Mouse (Mus musculus): ENCODE measurements around the gene Tle6. TPM values are rescaled to one million over a fixed set of nuclear protein-coding genes. Genes with fewer than 3 reads are reported as not detected.

The Tle6 gene
- polyA plus RNA-seq, 1 experiment from 2014 or later = 6.0 TPM

- Histone ChIP-seq H3K9me3 (replicated peaks) (peaks cover 4% of the 10 kb centered on the region; the same call in 1 of the 2 replicates), H3K36me3 (peaks cover 16% of the 10 kb centered on the region), H3K27ac (replicated peaks) (no peak overlapping the region), H3K4me3 (no peak overlapping the region), H3K27me3 (ENCODE audit: low read depth, poor library complexity, severe bottlenecking) (0 out of 2 replicates have a peak, but pooled peaks cover 7% of the 10 kb centered on the region), H3K4me1 (peaks cover 22% of the 10 kb centered on the region)
- WGBS = 94% methylated on average over 1 of the region's 1 CpGs
- no peak for DNase-seq (ENCODE audit: low spot score)
Measured at GRCm38 (mm10) chr10:81608308-81608707, 7.4 kb upstream of the Tle6 start.

GRCm38 (mm10) chr10:81605974-81606751 lies 5.3 kb upstream of the Tle6 start, which contains the start of gene BC025920:
Gene BC025920, plus strand, starts transcription at chr10:81606270.
- Histone ChIP-seq H3K36me3 (peaks cover 16% of the 10 kb centered on the region), H3K4me3 (peak within 1 kb of the TSS; percentile 70), H3K4me1 (peaks cover 39% of the 10 kb centered on the region), H3K9me3 (replicated peaks) (peaks cover 1% of the 10 kb centered on the region; the same call in 1 of the 2 replicates), H3K27ac (replicated peaks) (peak within 1 kb of the TSS; percentile 88), H3K27me3 (ENCODE audit: low read depth, poor library complexity, severe bottlenecking) (peaks cover 21% of the 10 kb centered on the region)
- WGBS = under 1% methylated on average over 39 of the region's 39 CpGs
- DNase-seq (ENCODE audit: low spot score) = peak; percentile 93

DNA sequence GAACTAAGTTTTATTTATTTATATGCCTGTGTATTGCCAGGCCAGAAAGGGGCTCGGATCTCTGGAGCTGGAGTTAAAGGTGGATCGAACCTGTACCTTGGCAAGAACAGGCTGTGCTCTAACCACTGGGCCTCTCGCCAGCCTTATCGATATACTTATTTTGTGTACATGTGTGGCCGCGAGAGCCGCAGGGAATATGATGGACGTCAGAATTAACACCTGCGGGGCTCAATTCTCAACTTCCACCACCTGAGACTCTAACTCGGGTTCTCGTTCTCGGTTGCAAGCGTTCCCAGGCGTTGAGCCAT lies 4.7 kb upstream of the Tle6 start:
- H3K9me3 ChIP-seq (replicated peaks) = no peaks in the 10 kb centered on the region
- H3K4me3 ChIP-seq = peak overlapping the region; percentile 70
- DNase-seq (ENCODE audit: low spot score) = no peak
- peaks cover 16% of the 10 kb centered on the region for H3K36me3 ChIP-seq
- WGBS = 7% methylated on average over 14 of the region's 14 CpGs
- peak overlapping the region; percentile 82 for H3K27ac ChIP-seq (replicated peaks)
- peaks cover 21% of the 10 kb centered on the region for H3K27me3 ChIP-seq (ENCODE audit: low read depth, poor library complexity, severe bottlenecking)
- H3K4me1 ChIP-seq = peaks cover 44% of the 10 kb centered on the region

DNA sequence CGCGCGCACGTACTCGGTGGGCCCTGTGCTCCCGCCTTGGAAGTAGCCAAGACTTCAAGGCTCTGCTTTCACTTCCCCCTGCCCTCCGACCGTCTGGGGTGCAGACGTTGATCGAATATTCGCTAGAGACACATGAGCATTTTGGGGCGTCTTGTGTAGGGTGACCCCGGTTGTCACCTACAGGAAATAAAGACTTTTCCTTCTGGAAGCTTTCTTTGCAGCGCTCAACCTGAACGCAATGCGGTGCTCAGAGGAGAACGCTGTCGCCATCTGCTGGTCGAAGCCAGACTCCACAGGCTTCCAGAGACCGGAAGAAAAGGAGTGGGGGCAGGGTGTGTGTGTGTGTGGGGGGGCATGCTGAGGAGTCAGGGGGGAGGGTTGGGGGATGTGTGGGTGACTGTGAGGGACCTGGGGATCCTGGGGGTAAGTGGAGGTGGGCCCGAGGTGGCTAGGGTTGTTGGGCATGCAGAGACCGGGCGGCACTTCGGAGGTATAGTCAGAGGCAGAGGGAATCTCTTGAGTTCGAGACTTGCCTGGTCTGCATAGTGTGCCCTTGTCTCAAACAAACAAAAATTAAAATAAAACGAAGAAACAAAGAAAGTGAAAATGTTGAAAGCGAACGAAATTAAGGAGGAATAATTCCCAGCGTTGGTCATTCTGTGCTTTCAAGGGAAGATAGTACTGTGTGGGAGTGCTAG lies 4.2 kb upstream of the Tle6 start:
- Histone ChIP-seq H3K27ac (replicated peaks) (peak overlapping the region; percentile 82), H3K36me3 (peaks cover 16% of the 10 kb centered on the region), H3K27me3 (ENCODE audit: low read depth, poor library complexity, severe bottlenecking) (peaks cover 24% of the 10 kb centered on the region), H3K4me1 (peaks cover 50% of the 10 kb centered on the region), H3K9me3 (replicated peaks) (no peaks in the 10 kb centered on the region), H3K4me3 (peak overlapping the region; percentile 70)
- DNase-seq (ENCODE audit: low spot score) = peak; percentile 87
- WGBS = 20% methylated on average over 29 of the region's 29 CpGs

DNA sequence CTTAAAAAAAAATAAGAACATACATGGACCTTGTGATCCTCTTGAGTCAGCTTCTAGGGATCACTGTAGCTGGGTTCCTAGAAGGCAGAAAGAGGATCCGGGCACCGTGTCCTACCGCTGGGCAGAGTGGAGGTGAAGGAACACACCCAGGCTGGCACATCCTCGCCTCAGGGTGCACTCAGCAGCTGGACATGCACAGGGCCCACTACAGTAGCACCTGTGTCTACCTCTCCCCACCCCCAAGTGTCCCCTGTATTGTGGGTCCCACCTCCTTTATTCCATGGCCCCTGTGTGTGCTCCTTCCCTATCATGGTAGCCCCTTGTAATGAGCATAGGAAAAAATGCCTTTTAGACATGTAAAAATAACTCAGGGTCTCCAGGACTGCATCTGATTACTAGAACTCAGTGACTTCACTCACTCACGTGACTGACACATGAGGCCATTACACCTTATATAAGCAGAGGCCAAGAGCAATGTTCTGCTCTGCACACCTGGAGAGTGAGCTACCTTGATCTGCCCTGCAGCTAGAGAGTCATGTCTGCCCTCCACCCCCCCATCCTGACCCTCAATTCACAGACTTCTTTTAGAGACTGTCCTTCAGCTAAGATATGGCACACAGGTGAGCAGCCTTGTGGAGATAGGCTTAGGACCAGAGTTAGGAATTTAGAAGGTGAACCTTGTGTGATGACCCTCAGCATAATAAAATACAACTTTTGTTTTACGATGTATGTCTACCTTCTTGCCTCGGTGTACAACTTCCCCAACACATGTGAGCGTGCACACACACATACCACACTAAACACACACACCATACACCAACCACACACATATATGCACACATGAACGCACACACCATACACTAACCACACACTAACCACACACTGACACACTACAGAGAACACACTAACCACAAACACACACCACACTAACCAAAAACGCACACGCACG lies 3.4 kb upstream of the Tle6 start:
- Histone ChIP-seq H3K4me3 (peak overlapping the region; percentile 70; the same call in 1 of the 2 replicates), H3K27ac (replicated peaks) (no peak overlapping the region), H3K9me3 (replicated peaks) (no peaks in the 10 kb centered on the region), H3K36me3 (peaks cover 14% of the 10 kb centered on the region), H3K4me1 (peaks cover 52% of the 10 kb centered on the region), H3K27me3 (ENCODE audit: low read depth, poor library complexity, severe bottlenecking) (peaks cover 32% of the 10 kb centered on the region)
- 82% methylated on average over 12 of the region's 12 CpGs for WGBS
- no peak for DNase-seq (ENCODE audit: low spot score)

GRCm38 (mm10) chr10:81602741-81603151 lies 1.9 kb upstream of the Tle6 start:
- H3K27me3 ChIP-seq (ENCODE audit: low read depth, poor library complexity, severe bottlenecking) = peaks cover 47% of the 10 kb centered on the region
- H3K4me3 ChIP-seq = no peak overlapping the region
- peak; percentile 46 for DNase-seq (ENCODE audit: low spot score)
- 25% methylated on average over 4 of the region's 4 CpGs for WGBS
- H3K27ac ChIP-seq (replicated peaks) = no peak overlapping the region
- no peaks in the 10 kb centered on the region for H3K9me3 ChIP-seq (replicated peaks)
- H3K4me1 ChIP-seq = peaks cover 65% of the 10 kb centered on the region
- no peaks in the 10 kb centered on the region; the same call in 1 of the 2 replicates for H3K36me3 ChIP-seq

- Histone ChIP-seq H3K4me3 (peak overlapping the region; percentile 40), H3K27me3 (ENCODE audit: low read depth, poor library complexity, severe bottlenecking) (peaks cover 60% of the 10 kb centered on the region), H3K27ac (replicated peaks) (0 out of 2 replicates have a peak overlapping the region, but pooled peaks have one; percentile 4), H3K4me1 (peaks cover 70% of the 10 kb centered on the region), H3K36me3 (no peaks in the 10 kb centered on the region), H3K9me3 (replicated peaks) (no peaks in the 10 kb centered on the region)
- DNase-seq (ENCODE audit: low spot score) = no peak
- WGBS = 16% methylated on average over 7 of the region's 7 CpGs
Measured at GRCm38 (mm10) chr10:81601396-81601905, 578 bp upstream of the Tle6 start.

- H3K9me3 ChIP-seq (replicated peaks) = no peaks in the 10 kb centered on the region
- H3K27ac ChIP-seq (replicated peaks) = no peak overlapping the region
- peaks cover 74% of the 10 kb centered on the region for H3K4me1 ChIP-seq
- H3K36me3 ChIP-seq = no peaks in the 10 kb centered on the region
- WGBS = 59% methylated on average over 10 of the region's 10 CpGs
- no peak for DNase-seq (ENCODE audit: low spot score)
- peaks cover 74% of the 10 kb centered on the region for H3K27me3 ChIP-seq (ENCODE audit: low read depth, poor library complexity, severe bottlenecking)
- no peak overlapping the region for H3K4me3 ChIP-seq
Measured at GRCm38 (mm10) chr10:81600096-81600495, 777 bp downstream of the Tle6 start.

GRCm38 (mm10) chr10:81599630-81600029 lies 1.2 kb downstream of the Tle6 start:
- no peak overlapping the region for H3K4me3 ChIP-seq
- no peak for DNase-seq (ENCODE audit: low spot score)
- 80% methylated on average over 5 of the region's 5 CpGs for WGBS
- H3K27ac ChIP-seq (replicated peaks) = no peak overlapping the region
- no peaks in the 10 kb centered on the region for H3K9me3 ChIP-seq (replicated peaks)
- H3K4me1 ChIP-seq = peaks cover 72% of the 10 kb centered on the region
- peaks cover 78% of the 10 kb centered on the region for H3K27me3 ChIP-seq (ENCODE audit: low read depth, poor library complexity, severe bottlenecking)
- H3K36me3 ChIP-seq = no peaks in the 10 kb centered on the region

GRCm38 (mm10) chr10:81598871-81599270 lies 2.0 kb downstream of the Tle6 start:
- WGBS = 67% methylated on average over 6 of the region's 6 CpGs
- H3K9me3 ChIP-seq (replicated peaks) = no peaks in the 10 kb centered on the region
- no peaks in the 10 kb centered on the region for H3K36me3 ChIP-seq
- DNase-seq (ENCODE audit: low spot score) = no peak
- H3K27ac ChIP-seq (replicated peaks) = no peak overlapping the region
- H3K4me1 ChIP-seq = peaks cover 72% of the 10 kb centered on the region
- H3K27me3 ChIP-seq (ENCODE audit: low read depth, poor library complexity, severe bottlenecking) = peaks cover 80% of the 10 kb centered on the region
- no peak overlapping the region for H3K4me3 ChIP-seq

DNA sequence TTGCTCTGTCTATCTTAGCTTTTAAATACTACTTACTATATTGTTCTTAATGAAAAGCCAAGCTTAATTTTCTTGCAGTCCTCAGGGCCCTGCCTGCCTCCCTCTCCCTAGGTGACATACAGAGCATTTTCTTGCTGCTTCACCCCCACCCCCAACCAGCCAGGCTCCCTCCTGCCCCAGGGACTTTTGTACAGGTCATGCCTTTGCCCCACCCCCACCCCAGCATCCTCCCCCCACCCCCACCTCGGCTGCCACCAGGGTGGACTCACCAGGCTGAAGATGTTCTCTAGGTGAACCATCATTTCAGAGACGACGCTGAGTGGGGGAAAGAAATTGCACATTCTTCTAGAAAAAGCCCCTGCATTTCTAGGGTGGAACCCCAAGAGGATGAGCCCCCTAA lies 2.5 kb downstream of the Tle6 start:
- H3K9me3 ChIP-seq (replicated peaks) = no peaks in the 10 kb centered on the region
- H3K4me1 ChIP-seq = peaks cover 72% of the 10 kb centered on the region
- peaks cover 84% of the 10 kb centered on the region for H3K27me3 ChIP-seq (ENCODE audit: low read depth, poor library complexity, severe bottlenecking)
- no peak overlapping the region for H3K4me3 ChIP-seq
- 58% methylated on average over 3 of the region's 3 CpGs for WGBS
- H3K27ac ChIP-seq (replicated peaks) = no peak overlapping the region
- no peaks in the 10 kb centered on the region for H3K36me3 ChIP-seq
- no peak for DNase-seq (ENCODE audit: low spot score)
